Mouse (Mus musculus): ENCODE measurements around the gene Tbxas1. TPM values are rescaled to one million over a fixed set of nuclear protein-coding genes. Genes with fewer than 3 reads are reported as not detected.

The Tbxas1 gene
- polyA plus RNA-seq, 1 experiment from 2014 or later: 12.8 TPM

DNA sequence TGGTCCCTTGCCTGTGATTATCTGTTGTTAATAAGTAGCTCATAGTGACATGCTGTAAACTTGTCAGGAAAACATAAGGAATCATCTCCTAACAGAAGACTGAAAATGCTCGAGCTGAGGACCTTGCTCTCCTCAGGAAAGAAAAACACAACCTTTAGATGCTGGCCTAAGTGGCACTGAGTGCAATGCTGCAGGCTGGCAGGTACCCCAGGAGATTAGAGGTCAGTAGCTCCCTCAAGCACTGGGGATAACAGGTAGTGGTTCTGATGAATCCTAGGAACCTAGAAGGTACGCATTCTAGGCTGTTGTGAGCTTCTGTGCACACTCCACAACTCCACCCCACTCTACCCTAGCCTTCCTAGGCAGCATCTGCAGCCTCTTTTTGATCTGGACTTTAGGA is 8.4 kb upstream of the Tbxas1 start:
- Histone ChIP-seq H3K4me3 (ENCODE audit: low read depth, low read length) (no peak overlapping the region), H3K9ac (ENCODE audit: low read depth, low read length) (peak overlapping the region; percentile 13; the same call in 1 of the 2 replicates), H3K4me1 (ENCODE audit: control insufficient read depth, low read depth, low read length) (peaks cover 63% of the 10 kb centered on the region), H3K4me2 (ENCODE audit: low read depth, low read length) (no peak overlapping the region), H3K36me3 (ENCODE audit: control insufficient read depth, insufficient read depth) (peaks cover 8% of the 10 kb centered on the region), H3K9me3 (replicated peaks; ENCODE audit: control insufficient read depth, low read length) (no peaks in the 10 kb centered on the region), H3K27me3 (ENCODE audit: control insufficient read depth, insufficient read depth, low read depth, low read length) (no peaks in the 10 kb centered on the region), H3K27ac (ENCODE audit: low read length) (peak overlapping the region; percentile 68)
- no peak for ATAC-seq (ENCODE audit: low read depth)
- 77% methylated on average over 2 of the region's 2 CpGs for WGBS (ENCODE audit: insufficient replicate concordance)

GRCm38 (mm10) chr6:38867291-38867690 is 7.9 kb upstream of the Tbxas1 start:
- no peak for ATAC-seq (ENCODE audit: low read depth)
- Histone ChIP-seq H3K4me3 (ENCODE audit: low read depth, low read length) (no peak overlapping the region), H3K9me3 (replicated peaks; ENCODE audit: control insufficient read depth, low read length) (no peaks in the 10 kb centered on the region), H3K36me3 (ENCODE audit: control insufficient read depth, insufficient read depth) (peaks cover 10% of the 10 kb centered on the region), H3K27me3 (ENCODE audit: control insufficient read depth, insufficient read depth, low read depth, low read length) (no peaks in the 10 kb centered on the region), H3K27ac (ENCODE audit: low read length) (peak overlapping the region; percentile 25; the same call in 1 of the 2 replicates), H3K4me2 (ENCODE audit: low read depth, low read length) (no peak overlapping the region), H3K9ac (ENCODE audit: low read depth, low read length) (no peak overlapping the region), H3K4me1 (ENCODE audit: control insufficient read depth, low read depth, low read length) (peaks cover 64% of the 10 kb centered on the region)
- 82% methylated on average over 1 of the region's 1 CpGs for WGBS (ENCODE audit: insufficient replicate concordance)

- no peak overlapping the region for H3K27ac ChIP-seq (ENCODE audit: low read length)
- no peak for ATAC-seq (ENCODE audit: low read depth)
- no peaks in the 10 kb centered on the region for H3K9me3 ChIP-seq (replicated peaks; ENCODE audit: control insufficient read depth, low read length)
- no peak overlapping the region for H3K4me3 ChIP-seq (ENCODE audit: low read depth, low read length)
- no peak overlapping the region for H3K9ac ChIP-seq (ENCODE audit: low read depth, low read length)
- H3K36me3 ChIP-seq (ENCODE audit: control insufficient read depth, insufficient read depth): peaks cover 10% of the 10 kb centered on the region
- no peak overlapping the region for H3K4me2 ChIP-seq (ENCODE audit: low read depth, low read length)
- 100% methylated on average over 1 of the region's 1 CpGs for WGBS (ENCODE audit: insufficient replicate concordance)
- no peaks in the 10 kb centered on the region for H3K27me3 ChIP-seq (ENCODE audit: control insufficient read depth, insufficient read depth, low read depth, low read length)
- peaks cover 72% of the 10 kb centered on the region for H3K4me1 ChIP-seq (ENCODE audit: control insufficient read depth, low read depth, low read length)
Measured at GRCm38 (mm10) chr6:38868974-38869373, 6.2 kb upstream of the Tbxas1 start.

GRCm38 (mm10) chr6:38870070-38870469 is 5.1 kb upstream of the Tbxas1 start:
- no peak for ATAC-seq (ENCODE audit: low read depth)
- Histone ChIP-seq H3K9me3 (replicated peaks; ENCODE audit: control insufficient read depth, low read length) (no peaks in the 10 kb centered on the region), H3K36me3 (ENCODE audit: control insufficient read depth, insufficient read depth) (peaks cover 10% of the 10 kb centered on the region), H3K4me3 (ENCODE audit: low read depth, low read length) (no peak overlapping the region), H3K27ac (ENCODE audit: low read length) (no peak overlapping the region; the same call in 1 of the 2 replicates), H3K9ac (ENCODE audit: low read depth, low read length) (no peak overlapping the region), H3K4me1 (ENCODE audit: control insufficient read depth, low read depth, low read length) (peaks cover 62% of the 10 kb centered on the region), H3K4me2 (ENCODE audit: low read depth, low read length) (no peak overlapping the region), H3K27me3 (ENCODE audit: control insufficient read depth, insufficient read depth, low read depth, low read length) (no peaks in the 10 kb centered on the region)
- WGBS (ENCODE audit: insufficient replicate concordance): 79% methylated on average over 2 of the region's 2 CpGs

DNA sequence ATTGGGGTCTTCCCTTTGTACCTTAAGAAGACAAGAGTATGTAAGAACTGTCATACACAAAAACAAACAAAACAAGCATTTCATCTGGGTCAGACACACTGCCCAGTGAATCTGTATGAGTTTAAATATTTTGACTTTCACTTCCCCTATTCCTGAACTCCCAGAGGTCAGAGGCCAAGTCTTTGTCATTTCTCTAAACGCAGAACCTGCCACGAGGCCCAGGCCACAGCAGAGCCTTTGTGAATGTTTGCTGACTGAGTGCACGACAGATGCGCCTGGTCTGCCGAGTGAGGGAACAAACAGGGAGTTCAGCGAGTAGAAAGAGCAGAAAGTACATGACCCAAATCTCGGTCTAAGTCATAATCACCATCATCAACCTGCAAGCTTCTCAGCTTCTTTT is 4.2 kb upstream of the Tbxas1 start:
- H3K4me2 ChIP-seq (ENCODE audit: low read depth, low read length): no peak overlapping the region
- H3K36me3 ChIP-seq (ENCODE audit: control insufficient read depth, insufficient read depth): peaks cover 10% of the 10 kb centered on the region
- H3K9me3 ChIP-seq (replicated peaks; ENCODE audit: control insufficient read depth, low read length): no peaks in the 10 kb centered on the region
- no peak overlapping the region for H3K9ac ChIP-seq (ENCODE audit: low read depth, low read length)
- H3K4me1 ChIP-seq (ENCODE audit: control insufficient read depth, low read depth, low read length): peaks cover 52% of the 10 kb centered on the region
- peak; percentile 25; the same call in 1 of the 2 replicates for ATAC-seq (ENCODE audit: low read depth)
- peak overlapping the region; percentile 39; the same call in 1 of the 2 replicates for H3K27ac ChIP-seq (ENCODE audit: low read length)
- H3K4me3 ChIP-seq (ENCODE audit: low read depth, low read length): no peak overlapping the region
- WGBS (ENCODE audit: insufficient replicate concordance): 43% methylated on average over 7 of the region's 7 CpGs
- H3K27me3 ChIP-seq (ENCODE audit: control insufficient read depth, insufficient read depth, low read depth, low read length): no peaks in the 10 kb centered on the region

DNA sequence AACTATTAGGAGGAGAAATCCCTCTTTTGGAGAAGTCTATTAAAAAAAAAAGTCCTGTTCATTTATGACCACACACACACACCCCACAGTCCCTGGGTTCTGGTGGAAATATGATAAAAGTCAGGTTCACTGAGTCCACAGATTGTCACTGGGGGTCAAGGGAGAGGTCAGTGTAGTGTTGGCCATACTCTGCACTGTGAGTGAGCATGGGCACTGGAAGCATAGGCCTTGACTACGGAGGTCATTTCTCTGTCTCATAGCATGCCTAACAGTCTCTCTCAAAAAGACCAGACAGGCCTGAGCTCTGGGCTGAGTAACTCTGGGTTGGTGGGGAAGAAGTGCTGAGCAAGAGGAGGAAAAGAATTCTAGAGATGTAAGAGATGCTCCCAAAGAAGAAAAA is 1.9 kb upstream of the Tbxas1 start:
- Histone ChIP-seq H3K36me3 (ENCODE audit: control insufficient read depth, insufficient read depth) (peaks cover 10% of the 10 kb centered on the region), H3K4me3 (ENCODE audit: low read depth, low read length) (peak overlapping the region; percentile 95), H3K9me3 (replicated peaks; ENCODE audit: control insufficient read depth, low read length) (no peaks in the 10 kb centered on the region), H3K4me1 (ENCODE audit: control insufficient read depth, low read depth, low read length) (peaks cover 42% of the 10 kb centered on the region), H3K4me2 (ENCODE audit: low read depth, low read length) (peak overlapping the region; percentile 71), H3K27me3 (ENCODE audit: control insufficient read depth, insufficient read depth, low read depth, low read length) (no peaks in the 10 kb centered on the region), H3K27ac (ENCODE audit: low read length) (peak overlapping the region; percentile 98), H3K9ac (ENCODE audit: low read depth, low read length) (peak overlapping the region; percentile 100)
- 71% methylated on average over 1 of the region's 1 CpGs for WGBS (ENCODE audit: insufficient replicate concordance)
- no peak for ATAC-seq (ENCODE audit: low read depth)

- no peak for ATAC-seq (ENCODE audit: low read depth)
- Histone ChIP-seq H3K27ac (ENCODE audit: low read length) (peak overlapping the region; percentile 98), H3K36me3 (ENCODE audit: control insufficient read depth, insufficient read depth) (peaks cover 10% of the 10 kb centered on the region), H3K4me1 (ENCODE audit: control insufficient read depth, low read depth, low read length) (peaks cover 42% of the 10 kb centered on the region), H3K9ac (ENCODE audit: low read depth, low read length) (peak overlapping the region; percentile 100), H3K27me3 (ENCODE audit: control insufficient read depth, insufficient read depth, low read depth, low read length) (0 out of 2 replicates have a peak, but pooled peaks cover 3% of the 10 kb centered on the region), H3K9me3 (replicated peaks; ENCODE audit: control insufficient read depth, low read length) (no peaks in the 10 kb centered on the region), H3K4me2 (ENCODE audit: low read depth, low read length) (peak overlapping the region; percentile 71), H3K4me3 (ENCODE audit: low read depth, low read length) (peak overlapping the region; percentile 95)
- 6% methylated on average over 8 of the region's 8 CpGs for WGBS (ENCODE audit: insufficient replicate concordance)
Measured at GRCm38 (mm10) chr6:38874035-38874434, 1.2 kb upstream of the Tbxas1 start.

GRCm38 (mm10) chr6:38874565-38875257 is 493 bp upstream of the Tbxas1 start:
- under 1% methylated on average over 23 of the region's 23 CpGs for WGBS (ENCODE audit: insufficient replicate concordance)
- no peak for ATAC-seq (ENCODE audit: low read depth)

More at GRCm38 (mm10) chr6:38874565-38875257, 493 bp upstream of the Tbxas1 start:
- Histone ChIP-seq H3K4me2 (ENCODE audit: low read depth, low read length) (peak overlapping the region; percentile 71), H3K27ac (ENCODE audit: low read length) (peak overlapping the region; percentile 98), H3K4me3 (ENCODE audit: low read depth, low read length) (peak overlapping the region; percentile 95), H3K4me1 (ENCODE audit: control insufficient read depth, low read depth, low read length) (peaks cover 39% of the 10 kb centered on the region), H3K9ac (ENCODE audit: low read depth, low read length) (peak overlapping the region; percentile 100), H3K9me3 (replicated peaks; ENCODE audit: control insufficient read depth, low read length) (no peaks in the 10 kb centered on the region), H3K27me3 (ENCODE audit: control insufficient read depth, insufficient read depth, low read depth, low read length) (0 out of 2 replicates have a peak, but pooled peaks cover 3% of the 10 kb centered on the region), H3K36me3 (ENCODE audit: control insufficient read depth, insufficient read depth) (peaks cover 10% of the 10 kb centered on the region)

Data from liver, embryonic 16.5 days (tissue).